Mouse (Mus musculus) CD4-positive helper T cell, adult 2 months (primary cell): ENCODE measurements around the gene Tle3.
A peak's percentile ranks its signal among the peaks of the same experiment; 100 is the strongest.

Source experiments
- DNase-seq: peaks from one replicate; pipeline ENCODE4 v3.0.0-alpha.2; 2012; ENCODE audit warnings: low read depth, missing footprints, low spot score

Tle3 gene

DNA sequence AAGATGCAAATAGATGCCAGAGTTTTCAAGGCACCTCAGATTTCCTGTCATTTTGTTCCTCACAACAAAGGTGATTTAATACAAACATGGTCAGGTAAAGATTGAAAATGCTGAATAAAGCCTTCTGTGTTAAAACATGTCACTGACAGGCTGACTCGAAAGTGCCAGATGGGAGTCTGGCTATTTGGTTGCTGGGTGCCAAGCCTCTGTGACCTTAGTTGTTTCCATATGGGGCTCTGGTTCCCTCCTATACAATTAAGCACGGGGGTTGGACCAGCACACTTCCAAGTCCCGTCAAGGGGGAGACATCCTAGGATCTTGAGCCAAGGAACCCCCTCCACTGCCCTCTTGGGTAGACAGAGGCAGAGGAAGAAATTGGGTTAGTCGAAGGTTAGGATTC is 13.2 kb upstream of the Tle3 start:
- DNase-seq: no peak

DNA sequence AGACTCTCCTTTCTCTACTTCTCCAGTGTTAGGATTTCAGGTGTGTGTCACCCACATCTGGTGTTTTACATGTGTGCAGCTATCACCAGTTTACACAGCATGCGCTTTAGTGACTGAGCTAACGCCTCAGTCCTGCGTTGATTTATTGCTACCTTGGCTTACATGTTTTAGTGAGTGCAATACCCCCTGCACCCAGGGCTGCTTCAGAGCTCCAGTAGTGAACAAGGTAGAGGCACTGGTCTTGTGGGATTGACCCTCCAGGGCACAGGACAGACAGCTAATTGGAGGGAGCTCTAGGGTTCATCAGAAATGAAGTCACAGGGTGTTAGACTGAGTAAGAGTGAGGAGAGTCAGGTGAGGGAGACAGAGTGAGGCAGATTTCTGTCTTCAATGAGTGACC is 12.4 kb upstream of the Tle3 start:
- DNase-seq: no peak

DNA sequence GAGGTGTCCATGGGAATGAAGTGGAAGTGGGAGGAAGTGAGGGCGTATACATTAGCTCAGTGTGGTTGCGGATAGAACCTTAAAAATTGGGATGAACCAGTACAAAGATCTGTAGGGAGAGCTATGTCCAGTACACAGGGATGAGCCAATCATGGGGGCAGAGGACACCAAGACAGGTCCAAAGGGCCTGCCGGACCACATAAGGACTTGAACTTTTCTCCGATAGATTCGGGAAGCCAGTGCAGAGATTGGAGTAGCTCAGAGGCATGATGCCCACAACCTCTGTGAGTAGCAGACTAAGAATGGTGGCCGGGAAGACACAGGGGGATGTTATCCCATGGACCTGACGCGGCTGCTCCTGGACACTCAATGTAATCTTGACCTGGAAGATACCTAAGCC is 12.0 kb upstream of the Tle3 start:
- DNase-seq: no peak

GRCm38 (mm10) chr9:61360727-61361631 is 11.2 kb upstream of the Tle3 start:
- no peak for DNase-seq

GRCm38 (mm10) chr9:61363194-61363593 is 9.0 kb upstream of the Tle3 start:
- DNase-seq: no peak

GRCm38 (mm10) chr9:61366108-61366507 is 6.1 kb upstream of the Tle3 start:
- DNase-seq: no peak

DNA sequence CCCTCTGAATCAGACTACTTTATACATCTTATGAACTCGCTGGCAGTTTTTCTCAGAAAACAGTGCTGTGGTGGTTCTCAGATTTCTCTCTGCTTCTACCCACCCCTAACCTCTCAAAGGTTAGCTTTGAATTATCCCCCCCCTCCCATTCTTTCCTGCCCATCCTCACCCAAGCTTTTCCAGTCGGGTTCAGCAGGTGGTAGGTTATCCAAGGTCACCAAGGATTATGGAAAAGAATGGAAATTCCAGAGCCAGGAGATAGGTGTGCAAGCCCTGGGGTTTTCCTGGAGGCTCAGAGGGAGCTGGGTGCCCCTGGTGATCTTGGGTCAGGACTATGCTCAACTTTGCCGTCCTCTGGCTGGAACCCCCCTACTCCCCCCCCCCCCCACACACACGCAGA is 5.0 kb upstream of the Tle3 start:
- no peak for DNase-seq

GRCm38 (mm10) chr9:61367857-61368566 is 4.2 kb upstream of the Tle3 start:
- DNase-seq: no peak

- DNase-seq: no peak
Measured at GRCm38 (mm10) chr9:61368567-61369240, 3.5 kb upstream of the Tle3 start.

DNA sequence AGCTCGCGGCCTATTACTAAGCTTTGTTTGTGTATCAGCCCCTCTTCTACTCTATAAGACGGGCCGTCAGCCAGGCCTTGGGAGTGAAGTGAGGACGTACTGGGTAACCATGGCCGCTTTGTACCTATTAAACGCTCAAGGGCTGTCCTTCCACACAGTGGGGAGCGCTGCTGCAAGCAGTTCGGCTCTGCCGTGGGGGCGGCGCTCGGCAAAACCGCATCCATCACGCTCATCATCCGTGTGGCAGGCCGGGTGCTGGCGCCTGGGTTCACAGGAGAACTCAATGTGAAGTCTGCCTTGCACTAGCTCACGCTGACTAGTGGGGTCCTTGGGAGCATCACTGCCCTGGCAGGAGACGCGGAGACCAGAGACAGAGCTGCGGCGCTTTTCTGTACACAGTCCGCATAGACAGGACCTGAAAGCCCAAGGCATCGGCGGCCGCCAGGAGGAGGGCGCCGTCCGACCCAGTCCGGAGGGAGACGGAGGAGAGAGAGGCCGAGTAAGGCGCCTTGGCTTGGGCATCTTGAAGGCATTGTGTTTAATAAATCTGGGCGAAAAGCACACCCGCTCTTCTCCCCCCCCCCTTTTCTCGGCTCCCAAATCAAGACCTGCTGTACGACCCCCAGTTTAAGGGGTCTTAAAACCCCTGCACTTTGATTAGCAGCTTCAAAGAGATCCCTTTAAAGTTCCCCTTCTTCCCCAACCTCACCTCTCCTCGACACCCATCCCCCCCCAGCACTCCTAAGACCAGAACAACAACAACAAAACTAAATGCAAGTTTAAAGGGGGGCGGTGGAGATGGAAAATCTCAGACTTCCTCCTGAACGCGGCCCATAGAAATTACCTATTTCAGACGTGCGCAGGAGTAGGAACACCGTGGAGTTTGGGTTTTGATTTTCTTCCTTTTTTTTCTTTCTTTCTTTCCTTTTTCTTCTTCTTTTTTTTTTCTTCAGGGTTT is 2.6 kb upstream of the Tle3 start:
- DNase-seq: peak; percentile 82

GRCm38 (mm10) chr9:61370454-61370888 is 1.7 kb upstream of the Tle3 start:
- DNase-seq: peak; percentile 99

- DNase-seq: peak; percentile 69
Measured at GRCm38 (mm10) chr9:61370889-61371754, 1.0 kb upstream of the Tle3 start.

- no peak for DNase-seq
Measured at GRCm38 (mm10) chr9:61372510-61372975, 377 bp downstream of the Tle3 start.

GRCm38 (mm10) chr9:61372976-61373633 is 939 bp downstream of the Tle3 start:
- peak; percentile 72 for DNase-seq

DNA sequence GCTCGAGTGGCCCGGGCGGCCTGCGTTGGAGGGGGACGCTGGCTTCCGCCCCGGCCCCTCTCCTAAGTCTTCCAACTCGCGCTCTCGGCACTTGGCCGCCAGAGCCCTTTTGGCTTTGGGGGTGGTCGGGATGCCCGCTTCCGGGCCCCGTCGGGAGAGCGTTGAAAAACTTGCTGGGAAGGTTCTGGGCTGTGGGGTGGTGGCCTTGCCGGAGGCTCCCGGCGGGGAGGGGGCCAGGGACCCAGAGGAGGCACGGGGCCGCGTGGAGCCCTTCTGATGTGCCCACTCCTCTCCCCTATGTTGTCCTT is 1.4 kb downstream of the Tle3 start:
- no peak for DNase-seq

DNA sequence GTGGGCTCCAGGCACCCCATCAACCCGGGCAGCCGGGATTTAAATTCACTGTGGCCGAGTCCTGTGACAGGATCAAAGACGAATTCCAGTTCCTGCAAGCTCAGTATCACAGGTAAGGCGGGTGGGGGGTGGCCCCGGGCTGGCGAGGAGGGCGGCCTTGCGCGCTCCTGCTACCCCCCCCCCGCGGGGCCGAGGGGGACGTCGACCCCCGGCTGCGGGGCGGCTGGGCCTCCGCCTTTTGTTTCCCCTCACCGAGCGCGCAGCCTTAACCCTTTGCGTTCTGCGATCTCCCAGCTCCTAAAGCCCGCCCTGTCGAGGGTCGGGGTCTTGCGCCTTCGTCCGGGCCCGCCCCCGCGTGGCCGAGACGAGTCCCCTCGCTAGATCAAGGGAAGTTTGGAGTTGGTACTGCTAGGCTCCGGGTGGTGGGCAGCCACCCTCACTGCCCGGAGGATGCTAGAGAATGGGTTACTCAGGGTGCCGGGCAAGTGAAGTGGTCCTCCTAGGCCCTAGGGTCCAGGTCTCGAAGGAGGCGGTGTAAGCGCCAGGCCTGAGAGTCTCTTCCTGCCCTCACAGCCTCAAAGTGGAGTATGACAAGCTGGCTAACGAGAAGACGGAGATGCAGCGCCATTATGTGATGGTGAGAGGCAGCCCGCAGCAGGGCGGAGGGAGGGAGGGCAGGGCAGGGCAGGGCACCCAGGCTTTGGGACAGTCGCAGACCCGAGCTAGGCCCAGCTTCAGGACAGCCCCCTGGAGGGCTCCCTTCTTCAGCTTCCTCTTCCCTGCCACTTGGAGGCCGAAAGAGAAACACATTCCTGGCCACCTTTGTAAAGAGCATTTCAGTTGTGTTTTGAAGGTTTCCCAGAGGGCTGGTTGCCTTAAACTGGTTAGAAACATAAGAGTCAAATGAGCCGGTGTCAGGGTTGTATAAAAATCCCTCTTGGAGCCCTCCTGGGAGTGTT is 2.1 kb downstream of the Tle3 start:
- peak; percentile 67 for DNase-seq

DNA sequence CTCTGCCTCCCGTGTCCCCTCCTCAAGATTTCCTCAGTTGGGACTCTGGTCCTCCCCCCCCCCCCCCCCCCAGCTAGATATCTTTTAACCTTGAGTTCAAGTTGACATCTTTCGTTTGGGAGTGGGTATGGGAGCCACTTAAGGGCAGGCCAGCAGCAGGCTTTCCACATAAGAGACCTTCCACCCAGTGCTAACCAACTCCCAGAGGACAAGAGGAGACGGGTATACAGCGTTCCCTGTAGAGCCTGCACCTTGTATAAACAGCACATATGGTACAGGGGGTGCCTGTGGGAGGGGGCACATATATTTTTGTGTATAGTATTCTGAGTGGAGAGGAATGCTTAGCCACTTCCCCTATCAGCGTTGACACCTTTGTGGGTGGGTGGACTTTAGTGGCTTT is 2.8 kb downstream of the Tle3 start:
- no peak for DNase-seq

GRCm38 (mm10) chr9:61375802-61376561 is 3.8 kb downstream of the Tle3 start:
- DNase-seq: no peak
